Mouse (Mus musculus) adipose tissue, adult 10 weeks (tissue): Measurements from ENCODE around the gene Riiad1. TPM values are rescaled to one million over a fixed set of nuclear protein-coding genes. Genes with fewer than 3 reads are reported as not detected.

Source experiments
- polyA plus RNA-seq: library from polyadenylated mRNA; stranded (reverse); fragments of 350-450 nt; fragmentation: Illumina TruSeq; extraction: RNeasy Lipid Tissue Mini Kit (QIAGEN cat#74804); gene quantifications from one replicate; pipeline ENCODE4 v1.2.3, GENCODE M21; 2014; ENCODE audit warnings: low read depth, low replicate concordance

The Riiad1 gene
- 6.2 TPM for polyA plus RNA-seq

DNA sequence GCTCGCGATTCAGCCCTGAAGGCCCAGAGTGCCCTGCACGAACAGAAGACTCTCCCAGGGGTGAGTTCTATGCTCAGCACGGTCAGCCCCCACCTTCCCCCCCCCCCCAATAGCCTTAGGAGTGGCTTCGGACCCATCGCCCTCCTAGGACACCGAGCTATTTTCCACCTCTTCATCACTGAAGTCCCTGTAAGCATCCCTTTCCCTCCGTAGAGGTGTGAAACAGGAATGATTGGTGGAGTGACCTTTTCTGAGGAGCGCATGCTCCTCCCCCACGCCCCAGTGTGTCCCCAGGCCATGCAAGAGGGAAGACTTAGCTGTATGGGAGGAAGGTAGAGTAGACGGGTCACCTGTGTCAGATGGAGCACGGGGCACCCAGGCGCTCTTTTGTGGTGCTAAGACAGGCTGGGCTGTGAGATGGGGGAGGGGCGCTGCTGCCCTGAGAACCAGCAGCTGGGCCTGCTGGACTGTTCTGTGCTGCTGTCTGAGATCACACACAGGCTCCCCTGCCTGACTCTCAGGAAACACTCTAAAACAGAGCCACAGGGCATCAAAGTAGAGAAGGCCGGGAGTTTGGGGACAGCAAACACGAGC lies at the start of gene Riiad1:
TSS of gene Riiad1 (minus strand) at position 51 of the 594 bp plus-strand sequence.

DNA sequence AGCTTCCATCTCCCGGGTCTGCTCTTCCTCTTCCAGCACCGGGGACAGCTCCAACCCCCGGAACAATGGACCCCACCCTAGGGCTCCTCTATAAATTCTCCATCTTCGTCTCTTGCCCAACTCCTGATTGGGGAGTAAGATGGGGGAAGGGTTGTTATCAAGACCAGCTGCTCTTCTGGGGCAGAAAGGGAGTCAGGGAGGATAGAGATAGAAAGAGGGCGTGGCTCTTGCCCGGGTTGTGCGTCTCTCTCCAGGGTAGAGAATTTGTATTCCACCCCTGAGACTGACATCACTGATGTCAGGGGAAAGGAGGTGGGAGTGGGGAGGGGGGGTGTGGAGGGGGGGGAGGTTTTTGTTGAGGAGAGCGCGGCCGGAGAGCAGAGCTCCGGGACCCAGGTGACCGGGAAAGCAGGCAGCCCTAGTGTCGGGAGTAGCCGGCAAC lies 2.1 kb downstream of the Riiad1 start, which contains the start of gene Celf3:
TSS of gene Celf3 (plus strand) at position 315 of the 442 bp plus-strand sequence.

DNA sequence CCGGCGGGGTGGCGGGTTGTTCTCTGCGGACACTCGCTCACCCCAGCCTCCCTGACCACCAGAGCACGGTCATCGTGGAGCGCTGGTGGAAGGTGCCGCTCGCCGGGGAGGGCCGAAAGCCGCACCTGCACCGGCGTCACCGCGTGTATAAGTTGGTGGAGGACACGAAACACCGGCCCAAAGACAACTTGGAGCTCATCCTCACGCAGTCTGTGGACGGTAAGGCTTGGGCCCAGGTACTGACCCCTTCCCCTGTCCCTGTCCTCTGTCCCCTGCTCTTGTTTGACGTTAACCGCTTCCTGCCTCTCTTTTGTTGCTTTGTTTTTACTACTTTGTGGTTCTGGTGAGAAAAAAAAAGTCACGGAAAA lies 36.6 kb downstream of the Riiad1 start, which contains the start of gene Oaz3:
TSS of gene Oaz3 (minus strand) at position 319 of the 368 bp plus-strand sequence.

DNA sequence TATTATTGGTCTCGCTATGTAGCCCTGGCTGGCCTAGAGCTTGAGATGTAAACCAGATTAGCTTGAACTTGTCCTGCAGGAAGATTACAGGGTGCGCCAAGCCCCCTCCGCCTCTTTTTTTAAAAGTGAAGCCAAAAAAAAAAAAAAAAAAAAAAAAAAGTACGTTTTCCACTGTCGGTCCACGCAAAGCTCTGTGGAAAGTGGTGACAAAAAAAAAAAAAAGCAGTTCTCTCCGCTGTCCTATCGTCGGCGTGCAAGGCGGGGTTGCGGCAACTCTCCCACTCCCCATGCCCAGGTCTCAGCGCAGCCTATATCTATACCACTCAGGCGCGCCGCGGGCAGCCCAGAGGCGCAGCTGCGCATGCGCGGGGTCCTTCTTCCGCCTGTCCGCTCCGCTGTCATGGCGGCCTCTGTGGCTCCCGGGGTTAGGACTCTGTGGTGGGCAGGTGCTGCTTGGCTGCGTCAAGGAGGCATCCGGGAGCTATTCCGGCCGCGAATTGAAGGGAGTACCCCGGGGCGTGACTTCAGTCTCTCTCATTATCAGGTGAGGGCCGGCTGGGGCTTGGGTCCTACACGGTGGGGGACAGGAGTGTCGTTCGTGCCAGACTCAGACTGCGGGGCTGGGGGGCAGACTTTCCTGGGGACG lies 37.1 kb downstream of the Riiad1 start, which contains the start of gene Mrpl9:
TSS of gene Mrpl9 (plus strand) at position 368 of the 646 bp plus-strand sequence.

Other genes with a start within 250 kb of the Riiad1 start
- gene Gm4778, start 216.3 kb downstream of the Riiad1 start, polyA plus RNA-seq, result not detected
- gene Them4, start 170.3 kb downstream of the Riiad1 start, polyA plus RNA-seq, result 17.6 TPM
- not detected for gene Them5, start 138.2 kb downstream of the Riiad1 start, polyA plus RNA-seq
- gene C2cd4d, start 117.9 kb downstream of the Riiad1 start, polyA plus RNA-seq, result 0.50 TPM
- 22.9 TPM for gene Rorc, start 107.5 kb downstream of the Riiad1 start, polyA plus RNA-seq
- gene Lingo4, start 81.8 kb downstream of the Riiad1 start, polyA plus RNA-seq, result 0.15 TPM
- gene Tdrkh, start 67.1 kb downstream of the Riiad1 start, polyA plus RNA-seq, result 12.5 TPM
- gene Mrpl9, start 37.0 kb downstream of the Riiad1 start, polyA plus RNA-seq, result 50.4 TPM
- gene Oaz3, start 36.4 kb downstream of the Riiad1 start, polyA plus RNA-seq, result 92.2 TPM
- 1.2 TPM for gene Celf3, start 2.0 kb downstream of the Riiad1 start, polyA plus RNA-seq
- gene Snx27, start 102.4 kb upstream of the Riiad1 start, polyA plus RNA-seq, result 17.9 TPM
- not detected for gene Gm10972, start 162.8 kb upstream of the Riiad1 start, polyA plus RNA-seq
- gene Tuft1, start 178.5 kb upstream of the Riiad1 start, polyA plus RNA-seq, result 13.2 TPM
- 3.5 TPM for gene Selenbp2, start 213.2 kb upstream of the Riiad1 start, polyA plus RNA-seq